Mouse (Mus musculus) liver, embryonic 14.5 days (tissue): ENCODE results near the gene Trpv2. TPM values are rescaled to one million over a fixed set of nuclear protein-coding genes. Genes with fewer than 3 reads are reported as not detected.

Experiments
- ATAC-seq: fragments of 200-750 bp; cut with Nextera tagmentation; 2 replicates; pipeline ENCODE4 v1.8.0; 2017; ENCODE audit warnings: moderate number of reproducible peaks, mild to moderate bottlenecking, moderate library complexity; ENCODE audit not compliant: insufficient read depth
- DNase-seq, 3 experiments: peaks; one replicate each; pipeline ENCODE4 v3.0.0-alpha.2; 2012 to 2013; ENCODE audit warnings: low read depth in 3 of 3, low spot score in 3 of 3
- H3K27ac ChIP-seq: fragments of 300-500 bp; sonication (generic); 2 replicates; pipeline ENCODE4 v1.5.1; 2014; ENCODE audit warnings: moderate library complexity, mild to moderate bottlenecking, control low read depth, inconsistent platforms
- H3K27me3 ChIP-seq: fragments of 300-500 bp; sonication (generic); 2 replicates; pipeline ENCODE4 v1.6.1; 2014; ENCODE audit warnings: mild to moderate bottlenecking, low read length, moderate library complexity; ENCODE audit not compliant: control insufficient read depth, insufficient read depth
- H3K36me3 ChIP-seq: fragments of 300-500 bp; sonication (generic); replicated peaks from 2 replicates; pipeline ENCODE4 v1.6.1; 2014; ENCODE audit warnings: low read depth; ENCODE audit not compliant: control insufficient read depth, insufficient read depth
- H3K4me1 ChIP-seq, 2 experiments: fragments of 200-500 bp in 1 of 2; fragments of 300-500 bp in 1 of 2; sonication (generic) in 1 of 2; replicated peaks; 2 replicates each; pipeline ENCODE4 v1.6.1; 2012 to 2014; ENCODE audit warnings: antibody characterized with exemption in 1 of 2, inconsistent platforms in 1 of 2, low read length in 1 of 2; ENCODE audit not compliant: control insufficient read depth in 2 of 2, insufficient read depth in 2 of 2
- H3K4me2 ChIP-seq: fragments of 300-500 bp; sonication (generic); 2 replicates; pipeline ENCODE4 v1.6.1; 2014; ENCODE audit warnings: low read depth, mild to moderate bottlenecking, control low read depth, moderate library complexity
- H3K4me3 ChIP-seq, 2 experiments: fragments of 200-500 bp in 1 of 2; fragments of 300-500 bp in 1 of 2; sonication (generic) in 1 of 2; 2 replicates each; pipeline ENCODE4 v1.5.1; 2012 to 2014; ENCODE audit warnings: low read depth in 2 of 2, low read length in 2 of 2, mild to moderate bottlenecking in 2 of 2, control low read depth in 1 of 2, inconsistent platforms in 1 of 2, moderate library complexity in 1 of 2; ENCODE audit not compliant: insufficient read depth in 1 of 2
- H3K9ac ChIP-seq: fragments of 300-500 bp; sonication (generic); replicated peaks from 2 replicates; pipeline ENCODE4 v1.6.1; 2014; ENCODE audit warnings: mild to moderate bottlenecking, control low read depth, moderate library complexity
- H3K9me3 ChIP-seq: fragments of 300-500 bp; sonication (generic); 2 replicates; pipeline ENCODE4 v1.6.1; 2016; ENCODE audit warnings: low read length, mixed read lengths; ENCODE audit not compliant: control insufficient read depth
- CTCF ChIP-seq: IDR thresholded peaks from 2 replicates; pipeline ENCODE4 v1.5.1; 2016; ENCODE audit warnings: antibody characterized with exemption, low read depth, control low read depth
- EP300 ChIP-seq: IDR thresholded peaks from 2 replicates; pipeline ENCODE4 v1.6.1; 2016; ENCODE audit warnings: antibody characterized with exemption, low read depth
- WGBS: fragments of 180-500 bp; shearing (Covaris S2); extraction: QIAGEN DNeasy Blood & Tissue Kit; methylation state at CpG from one replicate; pipeline ENCODE4 v1.1.7; 2014; ENCODE audit not compliant: insufficient replicate concordance; 5-methylcytosine and 5-hydroxymethylcytosine counted together
- polyA plus RNA-seq, 2 experiments: library from polyadenylated mRNA; depleted of rRNA in 1 of 2; stranded (reverse) in 1 of 2; unstranded in 1 of 2; fragments of >200 nt; fragmentation: Nextera tagmentation in 1 of 2; extraction: Ambion mirVana in 1 of 2; gene quantifications; 2 replicates each; pipeline versions ENCODE4 v1.2.1 to v1.2.3; 2012 to 2014

Gene Trpv2
- polyA plus RNA-seq, 2 experiments: 3.5 to 4.6 TPM

GRCm38 (mm10) chr11:62591026-62591425, 16.7 kb downstream of the Trpv2 start:
- no peak for DNase-seq
- WGBS: 90% methylated on average over 2 of the region's 2 CpGs
- Histone ChIP-seq H3K27me3 (no peaks in the 10 kb centered on the region), H3K9me3 (no peaks in the 10 kb centered on the region), H3K4me3 (no peak overlapping the region), H3K36me3 (no peaks in the 10 kb centered on the region), H3K4me1 (peaks cover 0 to 3% of the 10 kb centered on the region in 2 experiments; a peak in 1 of 4 replicates), H3K4me2 (no peak overlapping the region), H3K9ac (no peak overlapping the region), H3K27ac (no peak overlapping the region)
- TF ChIP-seq EP300 (no peak), CTCF (no peak)
- no peak for ATAC-seq

GRCm38 (mm10) chr11:62591904-62592575, 17.8 kb downstream of the Trpv2 start:
- WGBS: 68% methylated on average over 8 of the region's 8 CpGs
- Histone ChIP-seq H3K27me3 (no peaks in the 10 kb centered on the region), H3K9me3 (no peaks in the 10 kb centered on the region), H3K27ac (no peak overlapping the region), H3K4me3 (no peak overlapping the region), H3K4me1 (peaks cover 0 to 3% of the 10 kb centered on the region in 2 experiments; a peak in 1 of 4 replicates), H3K4me2 (no peak overlapping the region), H3K9ac (no peak overlapping the region), H3K36me3 (no peaks in the 10 kb centered on the region)
- ATAC-seq (peak; percentile 45; the same call in 1 of the 2 replicates), DNase-seq (no peak)
- TF ChIP-seq CTCF (no peak), EP300 (no peak)

- Histone ChIP-seq H3K9me3 (no peaks in the 10 kb centered on the region), H3K9ac (no peak overlapping the region)
- TF ChIP-seq CTCF: no peak
- TF ChIP-seq EP300: no peak
These were observed 24.3 kb downstream of the Trpv2 start for GRCm38 (mm10) chr11:62598571-62598970.

DNA sequence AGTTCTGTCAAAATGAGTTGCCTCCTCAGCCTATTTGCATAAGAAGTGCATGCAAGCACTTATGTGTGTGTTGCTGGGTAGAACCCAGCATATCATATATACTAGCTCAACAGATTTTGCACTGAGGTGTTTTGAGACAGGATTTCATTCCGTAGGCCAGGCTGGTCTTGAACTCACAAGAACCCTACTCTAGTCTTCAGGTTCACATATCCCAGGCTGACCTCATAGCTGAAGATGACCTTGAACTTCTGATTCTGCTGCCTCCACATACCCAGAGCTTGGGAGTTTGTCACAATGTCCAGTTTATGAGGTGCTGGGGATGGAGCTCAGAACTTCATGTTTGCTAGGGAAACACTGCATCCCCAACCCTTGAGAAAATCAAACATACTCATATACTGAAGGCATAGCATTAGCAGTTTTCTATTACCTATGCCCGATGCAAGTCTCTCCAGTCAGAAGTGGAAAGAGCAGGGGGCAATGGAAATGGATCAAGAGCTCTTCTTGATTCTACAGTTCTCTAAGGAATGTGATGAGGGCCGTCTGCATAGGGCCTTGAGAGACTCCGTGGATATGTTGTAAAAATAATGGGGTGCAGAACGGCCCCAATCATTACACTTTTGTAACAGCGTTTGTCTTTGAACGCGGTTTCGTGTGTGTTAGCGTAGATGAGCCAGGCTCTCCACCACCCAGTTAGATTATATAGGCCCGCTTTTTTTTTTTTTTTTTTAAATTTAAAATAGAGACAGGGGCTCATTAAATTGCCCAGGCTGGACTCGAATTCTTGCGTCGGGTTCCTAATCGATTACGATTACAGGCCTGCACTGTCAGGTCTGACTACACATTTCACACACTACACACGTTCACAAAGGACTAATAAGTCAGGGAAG, 27.7 kb downstream of the Trpv2 start:
- Histone ChIP-seq H3K9me3 (no peaks in the 10 kb centered on the region), H3K36me3 (peaks cover 32% of the 10 kb centered on the region), H3K9ac (peak overlapping the region; percentile 72), H3K4me2 (peak overlapping the region; percentile 68), H3K4me3 (peak overlapping the region; percentile 69 to 80), H3K27me3 (no peaks in the 10 kb centered on the region), H3K27ac (peak overlapping the region; percentile 86), H3K4me1 (peaks cover 12 to 14% of the 10 kb centered on the region in 2 experiments)
- TF ChIP-seq EP300 (no peak), CTCF (no peak)
- DNase-seq (no peak), ATAC-seq (peak; percentile 3; the same call in 1 of the 2 replicates)
- WGBS: 12% methylated on average over 17 of the region's 17 CpGs

More at GRCm38 (mm10) chr11:62598571-62598970, 24.3 kb downstream of the Trpv2 start:
- no peak for DNase-seq
- Histone ChIP-seq H3K27ac (no peak overlapping the region), H3K4me1 (peaks cover 4 to 7% of the 10 kb centered on the region in 2 experiments), H3K27me3 (no peaks in the 10 kb centered on the region), H3K36me3 (no peaks in the 10 kb centered on the region; the same call in 1 of the 2 replicates), H3K4me3 (no peak overlapping the region), H3K4me2 (no peak overlapping the region)
- ATAC-seq: no peak
- WGBS: 61% methylated on average over 4 of the region's 4 CpGs
